Mouse (Mus musculus) large intestine, adult 2 months (tissue): Measurements from ENCODE around the gene Mroh8. TPM values are rescaled to one million over a fixed set of nuclear protein-coding genes. Genes with fewer than 3 reads are reported as not detected.
"Not testable (repeated sequence)": the region's sequence is repeated elsewhere in the genome, so short reads cannot be mapped to it uniquely, and the experiment has no call there.

ENCODE experiments used
- DNase-seq: peaks from one replicate; pipeline ENCODE4 v3.0.0-alpha.2; 2012; ENCODE audit warnings: low read depth, low spot score
- WGBS: fragments of 180-500 bp; shearing (Covaris S2); methylation state at CpG from one replicate; pipeline ENCODE4 v1.1.7; 2018; 5-methylcytosine and 5-hydroxymethylcytosine counted together
- polyA plus RNA-seq: library from polyadenylated mRNA; depleted of rRNA; stranded (reverse); fragments of >200 nt; gene quantifications from 2 replicates; pipeline ENCODE4 v1.2.3, GENCODE M21; 2012

Mroh8 gene
- polyA plus RNA-seq, 1 experiment: 0.25 TPM

DNA sequence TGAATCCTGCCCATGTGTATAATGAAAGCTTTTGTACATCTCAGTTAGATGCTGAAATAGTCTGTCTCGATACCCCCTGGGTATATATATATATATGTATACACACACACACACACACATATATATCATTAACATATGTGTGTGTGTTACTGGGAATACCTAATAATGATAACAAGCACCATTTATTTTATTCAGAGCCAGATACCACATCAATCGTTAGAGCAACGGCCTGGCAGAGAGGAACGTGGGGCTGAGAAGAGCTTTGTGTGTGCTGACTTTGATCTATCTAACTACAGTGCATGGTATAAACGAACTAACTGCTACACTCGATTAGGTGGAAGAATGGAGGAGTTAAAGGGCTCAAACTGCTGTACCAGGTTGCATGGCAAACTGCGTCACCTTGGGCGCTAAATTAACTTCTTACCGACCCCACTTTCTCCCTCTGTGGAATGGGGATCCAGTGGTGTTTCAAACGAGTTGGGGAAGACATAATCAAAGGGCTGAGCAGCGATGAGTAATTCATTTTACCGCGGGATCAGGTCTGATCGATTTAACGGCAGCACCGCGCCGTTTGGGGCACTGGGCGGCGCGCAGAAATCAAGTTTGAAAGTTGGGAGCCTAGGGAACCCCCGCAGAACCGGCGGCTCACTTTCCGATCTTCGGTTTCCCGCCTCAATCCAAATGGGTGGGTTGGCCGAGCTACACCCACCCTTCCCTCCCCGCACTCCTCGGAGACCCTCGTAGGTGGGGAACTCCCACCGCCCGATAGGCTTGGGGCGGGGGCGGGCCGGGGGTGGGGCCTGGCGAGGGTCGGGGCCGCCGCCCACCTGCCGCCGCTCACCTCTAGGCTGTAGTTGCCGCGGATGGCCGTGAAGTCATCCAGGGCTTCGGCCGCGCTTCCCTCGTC, 75.6 kb downstream of the Mroh8 start:
- WGBS: 2% methylated on average over 49 of the region's 49 CpGs
- no peak for DNase-seq

- DNase-seq: no peak
These were observed 76.3 kb downstream of the Mroh8 start for GRCm38 (mm10) chr2:157203026-157203425.

DNA sequence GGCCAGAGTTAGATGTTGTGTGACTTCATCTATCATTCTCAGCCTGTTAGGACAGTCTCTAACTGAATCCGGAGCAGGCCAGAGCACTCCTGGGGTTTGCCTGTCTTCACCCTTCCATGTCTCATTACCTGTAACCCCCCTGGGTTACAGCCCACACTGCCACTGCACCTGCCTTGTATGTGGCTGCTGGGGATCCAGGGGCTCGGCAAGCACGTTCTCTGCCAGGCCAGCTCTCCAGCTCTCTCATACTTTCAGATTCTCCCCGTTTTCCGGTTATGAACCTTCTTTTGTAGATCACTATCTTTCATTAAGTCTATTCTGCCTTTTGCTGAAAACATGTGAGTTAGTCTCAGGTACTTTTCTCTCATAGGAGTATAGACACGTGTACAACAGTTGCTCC, 77.0 kb downstream of the Mroh8 start:
- 53% methylated on average over 6 of the region's 6 CpGs for WGBS
- DNase-seq: no peak

DNA sequence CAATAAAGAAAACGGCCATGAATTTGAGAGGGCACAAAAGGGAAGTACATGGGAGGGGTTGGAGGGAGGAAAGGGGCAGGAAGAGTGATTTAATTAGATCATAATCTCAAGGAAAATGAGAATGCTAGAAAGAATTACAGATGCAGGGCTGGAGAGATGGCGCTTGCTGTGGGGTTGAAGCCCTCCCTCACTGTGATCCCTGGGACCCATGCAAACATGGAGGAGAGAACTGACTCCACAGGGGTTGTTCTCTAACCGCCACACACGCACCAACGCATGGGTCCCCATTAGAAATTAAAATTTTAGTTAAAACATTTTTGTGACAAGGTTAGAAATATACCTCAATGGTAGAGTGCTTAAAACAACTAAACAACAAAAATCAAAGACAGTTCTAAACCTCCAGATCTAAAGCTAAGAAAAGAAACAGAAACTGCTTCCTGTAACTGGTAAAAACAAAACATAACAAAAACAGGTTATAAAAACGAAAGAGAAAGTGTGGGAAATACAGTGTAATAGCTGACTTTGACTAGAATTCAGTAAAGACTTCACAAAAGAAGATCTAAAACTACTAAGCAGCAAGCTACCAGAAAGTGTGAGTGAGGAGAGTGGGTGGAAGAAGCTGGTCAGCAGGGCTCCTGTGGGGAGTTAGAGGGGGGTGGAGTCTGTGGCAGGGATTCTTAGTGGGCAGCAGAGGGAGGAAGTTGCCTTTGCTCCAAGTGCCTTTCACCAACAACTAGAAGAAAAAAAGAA, 78.1 kb downstream of the Mroh8 start:
- no peak for DNase-seq
- WGBS: 66% methylated on average over 6 of the region's 6 CpGs

- not testable (repeated sequence) for DNase-seq
- WGBS: 98% methylated on average over 11 of the region's 11 CpGs
These were observed 80.9 kb downstream of the Mroh8 start for GRCm38 (mm10) chr2:157198405-157198804.

DNA sequence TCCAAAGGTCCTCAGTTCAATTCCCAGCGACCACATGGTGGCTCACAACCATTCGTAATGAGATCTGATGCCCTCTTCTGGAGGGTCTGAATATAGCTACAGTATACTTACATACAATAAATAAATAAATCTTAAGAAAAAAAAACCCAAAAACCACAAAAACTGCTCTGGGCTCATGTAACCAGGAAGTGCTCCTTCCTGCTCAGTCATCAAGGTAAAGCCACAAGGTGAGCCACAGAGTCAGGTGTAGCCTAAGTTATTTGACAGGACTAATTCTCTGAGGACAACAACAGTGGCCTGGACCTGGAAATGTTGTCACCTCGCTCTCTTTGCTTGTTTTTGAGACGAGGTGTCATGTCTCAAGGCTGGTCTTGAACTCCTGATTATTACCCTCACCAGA, 88.7 kb downstream of the Mroh8 start:
- no peak for DNase-seq
- WGBS: 97% methylated on average over 4 of the region's 4 CpGs

DNA sequence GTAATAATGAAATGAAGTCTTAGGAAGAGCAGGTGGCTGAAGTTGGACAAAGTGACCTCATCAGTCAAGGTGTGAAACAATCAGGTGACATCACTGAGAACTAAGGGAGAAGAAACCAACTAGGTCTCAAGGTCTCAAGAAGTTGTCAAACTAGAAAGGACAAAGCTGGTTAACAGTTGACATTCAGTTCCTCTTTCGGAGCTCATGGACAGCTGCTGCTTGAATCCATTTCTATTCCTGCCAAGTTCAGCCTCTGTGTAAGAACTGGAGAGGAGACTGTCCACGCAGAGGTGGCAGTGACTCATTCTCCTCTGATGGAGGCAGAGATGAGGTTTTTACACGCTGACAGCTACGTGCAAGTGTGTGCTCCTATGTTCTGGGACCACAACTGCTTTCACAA, 92.1 kb downstream of the Mroh8 start:
- no peak for DNase-seq
- WGBS: 64% methylated on average over 4 of the region's 4 CpGs

DNA sequence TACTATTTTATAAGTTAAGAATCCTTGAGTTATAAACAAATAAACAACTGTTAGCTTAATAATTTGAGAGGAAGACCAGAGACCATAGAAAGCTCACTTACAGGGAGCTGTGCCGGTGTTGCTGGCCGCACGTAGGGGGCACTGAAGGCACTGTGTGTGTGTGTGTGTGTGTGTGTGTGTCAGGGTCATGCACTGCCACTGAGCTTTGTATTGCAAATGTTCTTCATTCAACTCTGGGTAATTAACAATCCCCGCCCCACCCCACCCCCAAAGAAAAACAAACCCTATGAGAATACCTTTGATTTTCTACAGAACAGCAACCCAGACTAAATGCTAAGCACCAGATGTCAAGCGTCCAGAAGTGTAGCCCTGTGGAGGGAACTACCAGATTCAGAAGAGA, 92.8 kb downstream of the Mroh8 start:
- WGBS: 74% methylated on average over 5 of the region's 5 CpGs
- DNase-seq: no peak

DNA sequence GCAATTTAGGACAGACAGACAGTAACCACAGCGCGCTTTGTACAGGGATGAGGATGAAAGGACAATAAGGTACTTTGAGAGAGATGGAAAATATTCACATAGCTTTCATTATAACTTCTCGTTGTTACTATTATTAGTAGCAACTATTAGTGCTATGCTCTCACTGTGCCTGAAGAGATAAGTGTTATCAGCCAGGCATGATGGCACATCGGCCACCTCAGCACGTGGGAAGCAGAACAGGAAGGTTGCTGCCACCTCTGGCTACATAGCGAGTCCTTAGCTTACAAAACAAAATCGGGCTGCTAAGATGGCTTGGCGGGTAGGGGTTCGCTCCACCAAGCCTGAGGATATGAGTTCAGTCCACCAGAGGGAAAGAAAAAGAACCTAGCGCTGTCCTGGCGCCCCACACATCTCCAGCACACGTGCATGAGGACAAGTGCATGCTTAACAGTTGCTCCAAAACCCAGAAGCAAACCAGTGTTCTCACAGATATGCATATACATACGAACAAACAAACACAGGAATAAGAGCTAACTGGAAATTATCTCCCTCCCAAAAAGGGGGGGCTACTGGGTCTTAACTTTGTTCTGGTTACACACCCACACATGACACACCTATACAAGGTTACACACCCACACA, 94.2 kb downstream of the Mroh8 start:
- 91% methylated on average over 13 of the region's 13 CpGs for WGBS

GRCm38 (mm10) chr2:157178167-157178566, 101.2 kb downstream of the Mroh8 start:
- WGBS: 71% methylated on average over 6 of the region's 6 CpGs
- DNase-seq: no peak

More for the DNA sequence above, 94.2 kb downstream of the Mroh8 start:
- DNase-seq: no peak

- 86% methylated on average over 3 of the region's 3 CpGs for WGBS
- DNase-seq: no peak
These were observed 103.1 kb downstream of the Mroh8 start for GRCm38 (mm10) chr2:157176248-157176647.

GRCm38 (mm10) chr2:157174416-157174815, 104.9 kb downstream of the Mroh8 start:
- 81% methylated on average over 5 of the region's 5 CpGs for WGBS

GRCm38 (mm10) chr2:157173555-157173954, 105.8 kb downstream of the Mroh8 start:
- 93% methylated on average over 6 of the region's 6 CpGs for WGBS
- DNase-seq: no peak

More at GRCm38 (mm10) chr2:157174416-157174815, 104.9 kb downstream of the Mroh8 start:
- DNase-seq: no peak

- WGBS: 73% methylated on average over 6 of the region's 6 CpGs
- DNase-seq: no peak
These were observed 106.4 kb downstream of the Mroh8 start for GRCm38 (mm10) chr2:157172984-157173383.

DNA sequence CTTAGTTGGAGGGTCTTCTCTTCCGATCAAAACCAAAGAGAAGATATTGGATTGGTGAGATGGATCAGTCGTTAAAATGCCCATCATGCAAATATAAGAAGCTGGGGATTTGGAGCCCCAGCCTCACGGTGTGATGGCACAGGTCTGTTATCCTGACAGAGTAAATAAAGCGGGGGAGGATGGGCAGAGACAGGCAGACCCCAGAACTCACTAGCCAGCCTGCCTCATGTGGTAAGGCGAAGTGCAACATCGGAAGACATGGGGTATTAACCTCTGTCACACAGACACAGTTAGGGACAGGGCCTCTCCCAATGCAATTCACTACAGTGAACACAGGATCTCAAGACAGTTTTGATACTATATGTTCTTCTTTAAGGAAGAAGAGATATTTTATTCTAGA, 108.7 kb downstream of the Mroh8 start:
- no peak for DNase-seq
- WGBS: 69% methylated on average over 6 of the region's 6 CpGs

- 58% methylated on average over 5 of the region's 5 CpGs for WGBS
- no peak for DNase-seq
These were observed 109.2 kb downstream of the Mroh8 start for GRCm38 (mm10) chr2:157170166-157170565.

DNA sequence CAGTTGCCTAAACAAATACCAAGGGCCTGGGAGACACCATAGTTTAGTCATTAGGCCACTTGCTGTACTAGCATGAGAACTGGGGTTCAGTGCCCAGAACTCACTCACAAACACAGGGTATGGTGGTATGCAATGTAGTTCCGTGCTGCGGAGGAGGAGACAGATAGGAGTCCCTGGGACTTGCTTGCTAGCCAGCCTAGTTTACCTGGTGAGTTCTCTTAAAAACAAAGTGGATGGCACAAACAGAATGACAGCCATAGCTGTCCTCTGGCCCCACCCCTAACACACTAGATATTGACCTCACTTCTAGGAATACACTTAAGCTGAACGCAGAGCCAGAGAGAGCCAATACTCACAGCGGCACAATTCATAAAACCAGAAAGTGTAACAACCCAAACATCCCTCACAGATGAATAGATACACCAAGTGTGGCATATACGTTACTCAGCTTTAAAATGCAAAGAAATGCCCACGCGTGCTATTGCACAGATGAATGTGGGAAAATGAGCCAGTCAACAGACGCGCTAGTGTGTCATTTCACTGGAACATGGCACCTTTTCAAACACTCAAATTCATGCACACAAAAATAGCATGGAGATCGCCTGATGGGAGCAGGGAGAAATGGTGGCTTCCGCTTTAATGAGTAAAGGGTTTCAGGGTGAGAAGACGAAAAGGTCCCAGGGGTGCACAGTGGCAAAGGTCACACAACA, 112.8 kb downstream of the Mroh8 start:
- WGBS: 95% methylated on average over 12 of the region's 12 CpGs
- no peak for DNase-seq

DNA sequence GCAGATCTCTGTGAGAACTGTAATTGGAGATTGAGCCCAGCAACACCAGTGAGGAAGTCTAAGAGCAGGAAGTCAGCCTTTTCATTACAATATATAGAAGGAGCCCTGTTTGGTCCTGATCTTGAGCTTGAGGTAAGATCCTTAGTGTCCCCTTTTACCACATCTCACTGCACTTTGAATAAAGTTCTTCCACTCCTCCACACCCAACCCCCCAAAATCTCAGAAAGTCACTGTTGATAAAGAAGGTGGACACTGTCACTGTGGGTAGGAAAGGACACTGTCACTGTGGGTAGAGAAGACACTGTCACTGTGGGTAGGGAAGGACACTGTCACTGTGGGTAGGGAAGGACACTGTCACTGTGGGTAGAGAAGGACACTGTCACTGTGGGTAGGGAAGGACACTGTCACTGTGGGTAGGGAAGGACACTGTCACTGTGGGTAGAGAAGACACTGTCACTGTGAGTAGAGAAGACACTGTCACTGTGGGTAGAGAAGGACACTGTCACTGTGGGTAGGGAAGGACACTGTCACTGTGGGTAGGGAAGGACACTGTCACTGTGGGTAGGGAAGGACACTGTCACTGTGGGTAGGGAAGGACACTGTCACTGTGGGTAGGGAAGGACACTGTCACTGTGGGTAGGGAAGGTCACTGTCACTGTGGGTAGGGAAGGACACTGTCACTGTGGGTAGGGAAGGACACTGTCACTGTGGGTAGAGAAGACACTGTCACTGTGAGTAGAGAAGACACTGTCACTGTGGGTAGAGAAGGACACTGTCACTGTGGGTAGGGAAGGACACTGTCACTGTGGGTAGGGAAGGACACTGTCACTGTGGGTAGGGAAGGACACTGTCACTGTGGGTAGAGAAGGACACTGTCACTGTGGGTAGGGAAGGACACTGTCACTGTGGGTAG, 113.8 kb downstream of the Mroh8 start:
- DNase-seq: not testable (repeated sequence)

DNA sequence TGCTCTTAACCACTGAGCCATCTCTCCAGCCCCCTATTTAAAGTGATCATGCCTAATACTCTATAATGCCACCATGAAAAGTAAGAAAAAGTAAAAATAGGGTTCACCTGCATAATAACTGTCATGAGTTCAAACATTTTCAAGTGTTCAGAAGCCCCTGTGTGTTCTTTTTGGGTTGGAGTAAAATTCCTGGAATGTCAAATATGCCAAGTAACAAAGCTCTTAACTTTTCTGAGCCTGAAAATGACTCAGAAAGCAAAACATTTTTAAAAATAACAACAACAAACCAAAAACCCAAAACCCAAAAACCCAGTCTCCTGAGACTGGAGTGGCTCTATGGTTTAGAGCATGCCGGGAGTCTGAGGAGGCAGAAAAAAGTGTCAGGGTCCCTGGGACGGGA, 115.2 kb downstream of the Mroh8 start:
- 90% methylated on average over 2 of the region's 2 CpGs for WGBS
- DNase-seq: no peak
